Mouse (Mus musculus): ENCODE measurements around the gene Fundc1. TPM values are rescaled to one million over a fixed set of nuclear protein-coding genes. Genes with fewer than 3 reads are reported as not detected.

The Fundc1 gene
- polyA plus RNA-seq, 1 experiment from 2014 or later: 58.8 TPM

- no peak overlapping the region for H3K9ac ChIP-seq (ENCODE audit: low read depth, low read length)
- H3K27ac ChIP-seq (ENCODE audit: low read length): no peak overlapping the region
- no peaks in the 10 kb centered on the region for H3K4me1 ChIP-seq (ENCODE audit: control insufficient read depth, insufficient read depth, low read length)
- no peaks in the 10 kb centered on the region for H3K36me3 ChIP-seq (ENCODE audit: control insufficient read depth, insufficient read depth, low read length)
- ATAC-seq: no peak
- no peaks in the 10 kb centered on the region for H3K27me3 ChIP-seq (ENCODE audit: control insufficient read depth, insufficient read depth, low read depth, low read length)
- H3K4me3 ChIP-seq (ENCODE audit: low read depth, low read length): no peak overlapping the region
- H3K9me3 ChIP-seq (replicated peaks; ENCODE audit: control insufficient read depth, low read length, poor library complexity, severe bottlenecking): no peaks in the 10 kb centered on the region
- H3K4me2 ChIP-seq (ENCODE audit: low read length): no peak overlapping the region
Observed at GRCm38 (mm10) chrX:17520086-17520485, 52.0 kb downstream of the Fundc1 start.

- ATAC-seq: no peak
- 71% methylated on average over 3 of the region's 3 CpGs for WGBS
Observed at GRCm38 (mm10) chrX:17514012-17514411, 58.1 kb downstream of the Fundc1 start.

GRCm38 (mm10) chrX:17512021-17512602 is 60.0 kb downstream of the Fundc1 start:
- no peak overlapping the region for H3K27ac ChIP-seq (ENCODE audit: low read length)

More at GRCm38 (mm10) chrX:17514012-17514411, 58.1 kb downstream of the Fundc1 start:
- H3K4me3 ChIP-seq (ENCODE audit: low read depth, low read length): no peak overlapping the region
- no peaks in the 10 kb centered on the region for H3K9me3 ChIP-seq (replicated peaks; ENCODE audit: control insufficient read depth, low read length, poor library complexity, severe bottlenecking)
- no peaks in the 10 kb centered on the region for H3K27me3 ChIP-seq (ENCODE audit: control insufficient read depth, insufficient read depth, low read depth, low read length)
- H3K27ac ChIP-seq (ENCODE audit: low read length): no peak overlapping the region
- no peak overlapping the region for H3K4me2 ChIP-seq (ENCODE audit: low read length)
- H3K36me3 ChIP-seq (ENCODE audit: control insufficient read depth, insufficient read depth, low read length): no peaks in the 10 kb centered on the region
- no peaks in the 10 kb centered on the region for H3K4me1 ChIP-seq (ENCODE audit: control insufficient read depth, insufficient read depth, low read length)
- H3K9ac ChIP-seq (ENCODE audit: low read depth, low read length): no peak overlapping the region

More at GRCm38 (mm10) chrX:17512021-17512602, 60.0 kb downstream of the Fundc1 start:
- H3K9ac ChIP-seq (ENCODE audit: low read depth, low read length): no peak overlapping the region
- H3K4me2 ChIP-seq (ENCODE audit: low read length): no peak overlapping the region
- no peak for ATAC-seq
- no peak overlapping the region for H3K4me3 ChIP-seq (ENCODE audit: low read depth, low read length)
- no peaks in the 10 kb centered on the region for H3K9me3 ChIP-seq (replicated peaks; ENCODE audit: control insufficient read depth, low read length, poor library complexity, severe bottlenecking)
- H3K27me3 ChIP-seq (ENCODE audit: control insufficient read depth, insufficient read depth, low read depth, low read length): no peaks in the 10 kb centered on the region
- H3K36me3 ChIP-seq (ENCODE audit: control insufficient read depth, insufficient read depth, low read length): no peaks in the 10 kb centered on the region
- H3K4me1 ChIP-seq (ENCODE audit: control insufficient read depth, insufficient read depth, low read length): no peaks in the 10 kb centered on the region
- 72% methylated on average over 3 of the region's 3 CpGs for WGBS

All from midbrain, embryonic 16.5 days (tissue).